In genomic region chr2:35676075-35676665, GRCm38 (mm10) we compare ENCODE assay signal across 7 mouse cellular contexts.
DNase-seq lines count a peak whose midpoint lies in the region; ATAC-seq and TF ChIP-seq lines count a peak whose summit lies in the region.

No protein-coding gene starts in this region.

- peaks cover 53% of the 10 kb centered on the region for H3K4me1 ChIP-seq in liver, postnatal 0 days (ENCODE audit: insufficient read depth)
- H3K4me1 ChIP-seq in liver, embryonic 12.5 days: peaks cover 60% of the 10 kb centered on the region
- peaks cover 87% of the 10 kb centered on the region for H3K4me1 ChIP-seq in forebrain, embryonic 10.5 days
- H3K4me1 ChIP-seq in intestine, embryonic 16.5 days (ENCODE audit: control insufficient read depth, insufficient read depth, low read length): peaks cover 90% of the 10 kb centered on the region
- H3K4me1 ChIP-seq in midbrain, embryonic 12.5 days: peaks cover 90% of the 10 kb centered on the region

- no peaks in the 10 kb centered on the region for H3K36me3 ChIP-seq in liver, postnatal 0 days (replicated peaks; ENCODE audit: insufficient read depth, low read length)
- H3K36me3 ChIP-seq in liver, embryonic 12.5 days: no peaks in the 10 kb centered on the region
- peaks cover 7% of the 10 kb centered on the region; the same call in 1 of the 2 replicates for H3K36me3 ChIP-seq in forebrain, embryonic 10.5 days (replicated peaks)
- no peaks in the 10 kb centered on the region for H3K36me3 ChIP-seq in intestine, embryonic 16.5 days (ENCODE audit: control insufficient read depth, insufficient read depth, low read length)
- H3K36me3 ChIP-seq in midbrain, embryonic 12.5 days: no peaks in the 10 kb centered on the region

- ATAC-seq in liver, postnatal 0 days: no peak
- no peak for ATAC-seq in liver, embryonic 12.5 days
- ATAC-seq in intestine, embryonic 16.5 days: peak; percentile 44
- ATAC-seq in midbrain, embryonic 12.5 days (ENCODE audit: low FRiP score, low read depth): no peak

- H3K27me3 ChIP-seq in liver, postnatal 0 days (ENCODE audit: insufficient read depth, low read length): no peaks in the 10 kb centered on the region
- no peaks in the 10 kb centered on the region for H3K27me3 ChIP-seq in liver, embryonic 12.5 days (replicated peaks)
- no peaks in the 10 kb centered on the region for H3K27me3 ChIP-seq in forebrain, embryonic 10.5 days (ENCODE audit: poor library complexity, severe bottlenecking)
- H3K27me3 ChIP-seq in intestine, embryonic 16.5 days (replicated peaks; ENCODE audit: control insufficient read depth, insufficient read depth, low read length): no peaks in the 10 kb centered on the region
- H3K27me3 ChIP-seq in midbrain, embryonic 12.5 days: no peaks in the 10 kb centered on the region

- no peak for DNase-seq in liver, postnatal 0 days
- DNase-seq in forebrain, embryonic 10.5 days (ENCODE audit: extremely low spot score, low spot score): no peak
- no peak for DNase-seq in embryo, embryonic 11 days
- DNase-seq in left cerebral cortex, adult 11 months (ENCODE audit: low spot score): no peak

- no peak for TF ChIP-seq CTCF in liver, postnatal 0 days (IDR thresholded peaks at IDR 0.05; ENCODE audit: low read depth)

- H3K9me3 ChIP-seq in liver, postnatal 0 days (ENCODE audit: low read length): no peaks in the 10 kb centered on the region
- no peaks in the 10 kb centered on the region for H3K9me3 ChIP-seq in liver, embryonic 12.5 days (replicated peaks)
- H3K9me3 ChIP-seq in forebrain, embryonic 10.5 days: no peaks in the 10 kb centered on the region
- H3K9me3 ChIP-seq in intestine, embryonic 16.5 days (ENCODE audit: control insufficient read depth, low read length): no peaks in the 10 kb centered on the region
- no peaks in the 10 kb centered on the region for H3K9me3 ChIP-seq in midbrain, embryonic 12.5 days

- WGBS in liver, postnatal 0 days (ENCODE audit: insufficient replicate concordance): 31% methylated on average over 5 of the region's 5 CpGs
- 44% methylated on average over 5 of the region's 5 CpGs for WGBS in liver, embryonic 12.5 days (ENCODE audit: insufficient replicate concordance)
- 72% methylated on average over 5 of the region's 5 CpGs for WGBS in forebrain, embryonic 10.5 days
- WGBS in intestine, embryonic 16.5 days: 21% methylated on average over 5 of the region's 5 CpGs
- WGBS in midbrain, embryonic 12.5 days: 58% methylated on average over 5 of the region's 5 CpGs

- H3K9ac ChIP-seq in liver, postnatal 0 days (replicated peaks): peak overlapping the region; percentile 19; the same call in 1 of the 2 replicates
- no peak overlapping the region for H3K9ac ChIP-seq in liver, embryonic 12.5 days
- peak overlapping the region; percentile 26; the same call in 1 of the 2 replicates for H3K9ac ChIP-seq in intestine, embryonic 16.5 days (ENCODE audit: low read depth, low read length)
- H3K9ac ChIP-seq in midbrain, embryonic 12.5 days (replicated peaks): no peak overlapping the region

- H3K4me3 ChIP-seq in liver, postnatal 0 days (ENCODE audit: low read depth, low read length): no peak overlapping the region
- no peak overlapping the region for H3K4me3 ChIP-seq in liver, embryonic 12.5 days
- H3K4me3 ChIP-seq in forebrain, embryonic 10.5 days: no peak overlapping the region
- H3K4me3 ChIP-seq in intestine, embryonic 16.5 days (ENCODE audit: low read length): no peak overlapping the region
- H3K4me3 ChIP-seq in midbrain, embryonic 12.5 days: no peak overlapping the region

- H3K4me2 ChIP-seq in liver, postnatal 0 days (ENCODE audit: low read depth, low read length): no peak overlapping the region
- no peak overlapping the region for H3K4me2 ChIP-seq in liver, embryonic 12.5 days
- H3K4me2 ChIP-seq in intestine, embryonic 16.5 days (ENCODE audit: low read depth, low read length): no peak overlapping the region
- H3K4me2 ChIP-seq in midbrain, embryonic 12.5 days (replicated peaks): no peak overlapping the region

- no peak overlapping the region for H3K27ac ChIP-seq in liver, postnatal 0 days (ENCODE audit: low read depth)
- no peak overlapping the region for H3K27ac ChIP-seq in liver, embryonic 12.5 days
- peak overlapping the region; percentile 75 for H3K27ac ChIP-seq in forebrain, embryonic 10.5 days
- H3K27ac ChIP-seq in intestine, embryonic 16.5 days (ENCODE audit: low read length): peak overlapping the region; percentile 77
- peak overlapping the region; percentile 39; the same call in 1 of the 2 replicates for H3K27ac ChIP-seq in midbrain, embryonic 12.5 days (replicated peaks)

- TF ChIP-seq EP300 in liver, postnatal 0 days (IDR thresholded peaks at IDR 0.05; ENCODE audit: low read depth): no peak

Comparison
In these comparisons a context has a peak if more than half of its experiments do, and no peak if none do; other contexts are left out.
1. H3K9ac ChIP-seq: peak in liver, postnatal 0 days (single experiment) and intestine, embryonic 16.5 days (single experiment); none in liver, embryonic 12.5 days (single experiment) and midbrain, embryonic 12.5 days (single experiment).
2. H3K27ac ChIP-seq: peak in forebrain, embryonic 10.5 days (single experiment), intestine, embryonic 16.5 days (single experiment) and midbrain, embryonic 12.5 days (single experiment); none in liver, postnatal 0 days (single experiment) and liver, embryonic 12.5 days (single experiment).